ENCODE assay signal across 9 mouse cellular contexts in the genomic region with DNA sequence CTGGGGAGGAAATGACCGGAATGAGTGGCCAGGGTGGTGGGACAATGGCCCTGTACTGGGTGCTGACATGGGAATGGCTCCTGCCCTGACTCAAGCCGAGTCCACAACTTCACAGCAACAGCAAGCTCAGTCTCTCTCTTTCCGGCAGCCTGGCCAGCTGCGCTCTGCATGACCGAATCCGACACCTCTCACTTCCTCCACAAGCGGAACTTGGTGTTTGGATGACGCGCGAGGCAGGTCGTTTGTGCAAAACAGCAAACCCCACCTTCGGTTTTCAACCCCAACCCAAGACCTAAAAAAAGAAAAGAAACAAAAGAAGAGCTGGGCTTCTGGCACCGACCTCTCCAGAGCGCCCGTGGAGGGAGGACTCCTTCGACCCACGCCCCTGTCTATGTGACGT. TPM values are rescaled to one million over a fixed set of nuclear protein-coding genes. Genes with fewer than 3 reads are reported as not detected.
DNase-seq lines count a peak whose midpoint lies in the region; ATAC-seq and TF ChIP-seq lines count a peak whose summit lies in the region.
"Had no signal": no experiment of that assay in that cellular context is flagged by ENCODE, and none has a peak within 500 bp of the region (broad histone marks: within the 10 kb centered on the region; RNA-seq: fewer than 3 reads in every experiment).

No protein-coding gene starts in this region.

- H3K9me3 ChIP-seq in forebrain, embryonic 16.5 days (ENCODE audit: control insufficient read depth, low read length) = no peaks in the 10 kb centered on the region

- no peak overlapping the region for H3K9ac ChIP-seq in forebrain, embryonic 16.5 days (replicated peaks; ENCODE audit: low read depth, low read length)

- 1% methylated on average over 18 of the region's 18 CpGs for WGBS in thymus, adult 2 months
- 84% methylated on average over 18 of the region's 18 CpGs for WGBS in forebrain, embryonic 16.5 days

- H3K27ac ChIP-seq in thymus, adult 2 months (ENCODE audit: control insufficient read depth, insufficient read depth, low read length) = peak overlapping the region; percentile 99
- H3K27ac ChIP-seq in forebrain, embryonic 16.5 days (ENCODE audit: low read length) = no peak overlapping the region

- H3K27me3 ChIP-seq in thymus, adult 2 months (ENCODE audit: control insufficient read depth, insufficient read depth, low read length) = no peaks in the 10 kb centered on the region
- no peaks in the 10 kb centered on the region for H3K27me3 ChIP-seq in forebrain, embryonic 16.5 days (replicated peaks; ENCODE audit: control insufficient read depth, insufficient read depth, low read length)

- peak; percentile 90 to 92 for DNase-seq in CD8-positive naive resting alpha-beta T cell, adult 2 months (ENCODE audit: low read depth in 2 of 2, low spot score in 2 of 2)
- peak; percentile 50 for DNase-seq in kidney, adult 9 months
- peak; percentile 83 for DNase-seq in lung, postnatal 10 days
- DNase-seq in thymus, adult 2 months = peak; percentile 87
- DNase-seq in MN1 (ENCODE audit: low spot score) = no peak
- DNase-seq in urinary bladder, postnatal 4 days (ENCODE audit: low spot score in 2 of 2) = no peak

- no peaks in the 10 kb centered on the region for H3K36me3 ChIP-seq in thymus, adult 2 months (ENCODE audit: control insufficient read depth, insufficient read depth, low read length)
- H3K36me3 ChIP-seq in forebrain, embryonic 16.5 days (ENCODE audit: control insufficient read depth, insufficient read depth) = no peaks in the 10 kb centered on the region

- ATAC-seq in granulocyte monocyte progenitor cell, adult 5-6 weeks (replicated peaks; ENCODE audit: poor library complexity, severe bottlenecking) = peak; percentile 57
- no peak for ATAC-seq in forebrain, embryonic 16.5 days

- TF ChIP-seq CTCF in thymus, adult 2 months (IDR thresholded peaks at IDR 0.05; ENCODE audit: borderline replicate concordance, control insufficient read depth, extremely low read depth, insufficient read depth, low read length, poor library complexity) = 0 out of 2 replicates have a peak, but pooled peaks have one; percentile 25

- peaks cover 49% of the 10 kb centered on the region for H3K4me1 ChIP-seq in thymus, adult 2 months (replicated peaks; ENCODE audit: control insufficient read depth, insufficient read depth, low read length)
- peaks cover 11% of the 10 kb centered on the region for H3K4me1 ChIP-seq in forebrain, embryonic 16.5 days (replicated peaks; ENCODE audit: control insufficient read depth, insufficient read depth, low read length)

- no peak overlapping the region for H3K4me2 ChIP-seq in forebrain, embryonic 16.5 days (ENCODE audit: low read length)

- peak; percentile 96 for TF ChIP-seq POLR2A in thymus, adult 2 months (IDR thresholded peaks at IDR 0.05; ENCODE audit: control insufficient read depth, extremely low read depth, insufficient read depth, low read length, poor library complexity)

- peak overlapping the region; percentile 46 for H3K4me3 ChIP-seq in thymus, adult 2 months (ENCODE audit: control insufficient read depth, insufficient read depth, low read length)
- no peak overlapping the region for H3K4me3 ChIP-seq in forebrain, embryonic 16.5 days (replicated peaks; ENCODE audit: low read length)
- H3K4me3 ChIP-seq: myocyte had no signal

RNA-seq across cellular contexts. Expression of a gene that starts 34.3 kb away (rescaled TPM):
- total RNA-seq in granulocyte monocyte progenitor cell, adult 5-6 weeks (2014; fragmentation: Nextera tagmentation) = 47.7 and 54.6 TPM in 2 replicates
- total RNA-seq in granulocyte monocyte progenitor cell, adult 5-6 weeks (2017) = 31.1 and 33.4 TPM in 2 replicates
- 6.7 and 6.8 TPM in 2 replicates for polyA plus RNA-seq in thymus, adult 2 months (2012; rRNA removed)
- polyA plus RNA-seq in forebrain, embryonic 16.5 days (2015; fragmentation: Nextera tagmentation; extraction: Ambion mirVana) = 33.2 and 39.6 TPM in 2 replicates

RNA-seq across cellular contexts. Expression of a gene that starts 53.1 kb away (rescaled TPM):
- total RNA-seq in granulocyte monocyte progenitor cell, adult 5-6 weeks (2014; fragmentation: Nextera tagmentation) = not detected in 2 replicates
- total RNA-seq in granulocyte monocyte progenitor cell, adult 5-6 weeks (2017) = not detected in 2 replicates
- not detected in 2 replicates for polyA plus RNA-seq in thymus, adult 2 months (2012; rRNA removed)
- polyA plus RNA-seq in forebrain, embryonic 16.5 days (2015; fragmentation: Nextera tagmentation; extraction: Ambion mirVana) = not detected in 2 replicates
- polyA plus RNA-seq: myocyte had no signal

Comparison
In these comparisons a context has a peak if more than half of its experiments do, and no peak if none do; other contexts are left out.
1. DNase-seq: peak in CD8-positive naive resting alpha-beta T cell, adult 2 months (2 of 2), kidney, adult 9 months (single experiment), lung, postnatal 10 days (single experiment) and thymus, adult 2 months (single experiment); none in MN1 (single experiment) and urinary bladder, postnatal 4 days (0 of 2).